Mouse (Mus musculus): ENCODE data around the gene Fbh1.

DNA sequence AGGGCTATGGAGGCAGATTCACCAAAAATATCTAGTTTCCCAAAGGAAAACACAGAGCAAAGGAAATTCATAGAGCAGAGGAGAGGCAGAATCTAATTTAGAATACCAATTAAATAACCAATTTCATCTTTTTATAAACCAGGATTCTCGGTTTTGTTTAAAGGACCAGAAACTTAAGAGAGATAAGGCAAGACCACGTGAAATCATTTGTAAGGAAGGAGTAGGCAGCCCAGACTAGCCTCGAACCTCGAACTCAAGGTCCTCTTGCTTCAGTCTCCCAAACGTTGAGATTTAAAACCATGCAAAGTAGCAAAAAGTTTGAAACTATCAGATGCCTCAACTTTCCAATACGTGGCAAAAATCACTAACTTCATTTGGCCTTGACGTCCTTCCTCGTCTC, 967 bp downstream of the Fbh1 start:
- TF ChIP-seq CTCF (IDR thresholded peaks at IDR 0.05; ENCODE audit: low read depth): no peak
- TF ChIP-seq EP300 (IDR thresholded peaks at IDR 0.05; ENCODE audit: low read depth): no peak
